In genomic region chr12:100176469-100177056, GRCm38 (mm10) we compare ENCODE assay signal across 14 mouse cellular contexts. TPM values are rescaled to one million over a fixed set of nuclear protein-coding genes. Genes with fewer than 3 reads are reported as not detected.
DNase-seq lines count a peak whose midpoint lies in the region; ATAC-seq lines count a peak whose summit lies in the region.
"Had no signal": no experiment of that assay in that cellular context is flagged by ENCODE, and none has a peak within 500 bp of the region (broad histone marks: within the 10 kb centered on the region; RNA-seq: fewer than 3 reads in every experiment).

No protein-coding gene starts in this region.

- no peaks in the 10 kb centered on the region for H3K27me3 ChIP-seq in midbrain, embryonic 14.5 days (ENCODE audit: control insufficient read depth, insufficient read depth, low read length)
- no peaks in the 10 kb centered on the region for H3K27me3 ChIP-seq in midbrain, embryonic 11.5 days (ENCODE audit: control insufficient read depth, insufficient read depth, low read length)
- H3K27me3 ChIP-seq in forebrain, embryonic 15.5 days, result no peaks in the 10 kb centered on the region
- H3K27me3 ChIP-seq in limb, embryonic 11.5 days (ENCODE audit: control insufficient read depth, insufficient read depth, low read length), result no peaks in the 10 kb centered on the region
- H3K27me3 ChIP-seq: limb, embryonic 15.5 days had no signal

- no peak for ATAC-seq in midbrain, embryonic 14.5 days (ENCODE audit: low FRiP score, low TSS enrichment)
- no peak for ATAC-seq in midbrain, embryonic 11.5 days (ENCODE audit: low FRiP score)
- ATAC-seq in forebrain, embryonic 15.5 days (replicated peaks), result peak; percentile 64; the same call in 1 of the 2 replicates
- ATAC-seq in limb, embryonic 11.5 days (ENCODE audit: insufficient number of reproducible peaks, low FRiP score, low TSS enrichment, low read depth), result peak; percentile 56

- whole genome bisulfite sequencing in midbrain, embryonic 14.5 days, result 49% methylated on average over 11 of the region's 11 CpGs
- 65% methylated on average over 11 of the region's 11 CpGs for WGBS in midbrain, embryonic 11.5 days
- WGBS in forebrain, embryonic 15.5 days, result 25% methylated on average over 11 of the region's 11 CpGs
- 24% methylated on average over 11 of the region's 11 CpGs for WGBS in limb, embryonic 11.5 days

- H3K36me3 ChIP-seq in midbrain, embryonic 14.5 days (ENCODE audit: control insufficient read depth, insufficient read depth, low read length), result no peaks in the 10 kb centered on the region
- no peaks in the 10 kb centered on the region for H3K36me3 ChIP-seq in midbrain, embryonic 11.5 days (ENCODE audit: control insufficient read depth, insufficient read depth, low read length)
- H3K36me3 ChIP-seq in forebrain, embryonic 15.5 days, result no peaks in the 10 kb centered on the region
- no peaks in the 10 kb centered on the region for H3K36me3 ChIP-seq in limb, embryonic 11.5 days (ENCODE audit: control insufficient read depth, insufficient read depth, low read length)
- H3K36me3 ChIP-seq: limb, embryonic 15.5 days had no signal

- H3K9ac ChIP-seq in midbrain, embryonic 14.5 days (replicated peaks; ENCODE audit: low read length), result no peak overlapping the region
- H3K9ac ChIP-seq in midbrain, embryonic 11.5 days (ENCODE audit: low read length), result no peak overlapping the region
- H3K9ac ChIP-seq in forebrain, embryonic 15.5 days (replicated peaks), result no peak overlapping the region
- no peak overlapping the region for H3K9ac ChIP-seq in limb, embryonic 11.5 days (ENCODE audit: low read length)
- H3K9ac ChIP-seq: limb, embryonic 15.5 days; lung, embryonic 14.5 days had no signal

- H3K27ac ChIP-seq in midbrain, embryonic 14.5 days (replicated peaks; ENCODE audit: low read depth, low read length), result peak overlapping the region; percentile 16
- H3K27ac ChIP-seq in midbrain, embryonic 11.5 days (ENCODE audit: low read depth, low read length), result no peak overlapping the region
- H3K27ac ChIP-seq in forebrain, embryonic 15.5 days (replicated peaks), result no peak overlapping the region
- H3K27ac ChIP-seq in limb, embryonic 11.5 days (replicated peaks; ENCODE audit: low read depth, low read length), result peak overlapping the region; percentile 56
- H3K27ac ChIP-seq: limb, embryonic 15.5 days had no signal

- H3K4me1 ChIP-seq in midbrain, embryonic 14.5 days (ENCODE audit: control insufficient read depth, insufficient read depth, low read length), result peaks cover 3% of the 10 kb centered on the region
- H3K4me1 ChIP-seq in midbrain, embryonic 11.5 days (ENCODE audit: control insufficient read depth, insufficient read depth, low read length), result no peaks in the 10 kb centered on the region; the same call in 1 of the 2 replicates
- peaks cover 5% of the 10 kb centered on the region; the same call in 1 of the 2 replicates for H3K4me1 ChIP-seq in forebrain, embryonic 15.5 days
- H3K4me1 ChIP-seq in limb, embryonic 11.5 days (ENCODE audit: control insufficient read depth, insufficient read depth, low read length), result peaks cover 13% of the 10 kb centered on the region; the same call in 1 of the 2 replicates

- H3K4me3 ChIP-seq in midbrain, embryonic 14.5 days (replicated peaks; ENCODE audit: low read depth, low read length), result no peak overlapping the region
- no peak overlapping the region for H3K4me3 ChIP-seq in midbrain, embryonic 11.5 days (ENCODE audit: low read depth, low read length)
- no peak overlapping the region for H3K4me3 ChIP-seq in forebrain, embryonic 15.5 days
- H3K4me3 ChIP-seq in limb, embryonic 11.5 days (ENCODE audit: low read depth, low read length), result no peak overlapping the region
- H3K4me3 ChIP-seq: limb, embryonic 15.5 days had no signal

- H3K9me3 ChIP-seq in midbrain, embryonic 14.5 days (ENCODE audit: control insufficient read depth, low read length), result no peaks in the 10 kb centered on the region
- H3K9me3 ChIP-seq in midbrain, embryonic 11.5 days (ENCODE audit: control insufficient read depth, low read length), result no peaks in the 10 kb centered on the region
- H3K9me3 ChIP-seq in forebrain, embryonic 15.5 days, result no peaks in the 10 kb centered on the region
- no peaks in the 10 kb centered on the region for H3K9me3 ChIP-seq in limb, embryonic 11.5 days (ENCODE audit: control insufficient read depth, low read length)
- H3K9me3 ChIP-seq: limb, embryonic 15.5 days had no signal

- H3K4me2 ChIP-seq in midbrain, embryonic 14.5 days (ENCODE audit: low read length), result no peak overlapping the region
- H3K4me2 ChIP-seq in midbrain, embryonic 11.5 days, result no peak overlapping the region
- H3K4me2 ChIP-seq in forebrain, embryonic 15.5 days (replicated peaks), result no peak overlapping the region
- no peak overlapping the region for H3K4me2 ChIP-seq in limb, embryonic 11.5 days (ENCODE audit: low read depth, severe bottlenecking)
- H3K4me2 ChIP-seq: heart, embryonic 11.5 days; limb, embryonic 15.5 days; lung, embryonic 14.5 days had no signal

- DNase-seq in midbrain, embryonic 14.5 days, result peak; percentile 45
- DNase-seq in midbrain, embryonic 11.5 days (ENCODE audit: low spot score, missing footprints), result no peak
- DNase-seq in limb, embryonic 11.5 days (ENCODE audit: low spot score), result peak; percentile 67
- peak; percentile 79 for DNase-seq in retina, embryonic 14.5 days (ENCODE audit: low spot score)
- no peak for DNase-seq in layer of hippocampus, adult 9-11 months
- DNase-seq in natural killer cell, adult 2 months (ENCODE audit: low spot score in 2 of 2), result no peak
- no peak for DNase-seq in testis, postnatal 14 days (ENCODE audit: low spot score)
- DNase-seq: cerebellum, postnatal 25 days; gastrocnemius, postnatal 14 days; heart, postnatal 4 days; lung, embryonic 14.5 days had no signal

RNA-seq across cellular contexts. Expression of gene Nrde2, which starts 17.1 kb away (rescaled TPM):
- polyA plus RNA-seq in midbrain, embryonic 14.5 days (2014; fragmentation: Nextera tagmentation; extraction: Ambion mirVana), result 11.3 and 14.1 TPM in 2 replicates
- polyA plus RNA-seq in midbrain, embryonic 11.5 days (2014; fragmentation: Nextera tagmentation; extraction: Ambion mirVana), result 11.6 and 13.5 TPM in 2 replicates
- 16.5 and 16.6 TPM in 2 replicates for polyA plus RNA-seq in forebrain, embryonic 15.5 days (2015; fragmentation: Nextera tagmentation; extraction: Ambion mirVana)
- polyA plus RNA-seq in limb, embryonic 11.5 days (2014; fragmentation: Nextera tagmentation; extraction: Ambion mirVana), result 12.8 and 15.2 TPM in 2 replicates

RNA-seq across cellular contexts. Expression of gene Calm1, which starts 22.7 kb away (rescaled TPM):
- 2,581 and 2,856 TPM in 2 replicates for polyA plus RNA-seq in midbrain, embryonic 14.5 days (2014; fragmentation: Nextera tagmentation; extraction: Ambion mirVana)
- 1,565 and 1,591 TPM in 2 replicates for polyA plus RNA-seq in midbrain, embryonic 11.5 days (2014; fragmentation: Nextera tagmentation; extraction: Ambion mirVana)
- 2,112 and 2,174 TPM in 2 replicates for polyA plus RNA-seq in forebrain, embryonic 15.5 days (2015; fragmentation: Nextera tagmentation; extraction: Ambion mirVana)
- 1,091 and 1,120 TPM in 2 replicates for polyA plus RNA-seq in limb, embryonic 11.5 days (2014; fragmentation: Nextera tagmentation; extraction: Ambion mirVana)

Comparison
In these comparisons a context has a peak if more than half of its experiments do, and no peak if none do; other contexts are left out.
1. DNase-seq: peak in midbrain, embryonic 14.5 days (single experiment), limb, embryonic 11.5 days (single experiment) and retina, embryonic 14.5 days (single experiment); none in midbrain, embryonic 11.5 days (single experiment), layer of hippocampus, adult 9-11 months (single experiment), natural killer cell, adult 2 months (0 of 2) and testis, postnatal 14 days (single experiment).
2. H3K27ac ChIP-seq: peak in midbrain, embryonic 14.5 days (single experiment) and limb, embryonic 11.5 days (single experiment); none in midbrain, embryonic 11.5 days (single experiment) and forebrain, embryonic 15.5 days (single experiment).
3. ATAC-seq: peak in forebrain, embryonic 15.5 days (single experiment) and limb, embryonic 11.5 days (single experiment); none in midbrain, embryonic 14.5 days (single experiment) and midbrain, embryonic 11.5 days (single experiment).